Mouse (Mus musculus) C2C12 (cell line): ENCODE results near the gene Pdzd2. TPM values are rescaled to one million over a fixed set of nuclear protein-coding genes. Genes with fewer than 3 reads are reported as not detected.

Experiments
- H3K27me3 ChIP-seq: one replicate; pipeline ENCODE4 v1.6.1; 2011; ENCODE audit not compliant: control insufficient read depth, insufficient read depth, insufficient read length
- H3K36me3 ChIP-seq: one replicate; pipeline ENCODE4 v1.6.1; 2011; ENCODE audit not compliant: control insufficient read depth, insufficient read depth
- H3K4me3 ChIP-seq: one replicate; pipeline ENCODE4 v1.5.1; 2011; ENCODE audit warnings: mild to moderate bottlenecking, control low read depth; ENCODE audit not compliant: poor library complexity, insufficient read depth, severe bottlenecking
- H3K79me2 ChIP-seq: one replicate; pipeline ENCODE4 v1.6.1; 2011; ENCODE audit not compliant: control insufficient read depth, insufficient read depth
- H3K79me3 ChIP-seq: one replicate; pipeline ENCODE4 v1.6.1; 2011; ENCODE audit warnings: low read depth, control low read depth
- H3ac ChIP-seq: one replicate; pipeline ENCODE3; 2011; ENCODE audit warnings: low read depth; ENCODE audit not compliant: control insufficient read depth, insufficient read length
- CEBPB ChIP-seq: IDR thresholded peaks from one replicate; pipeline ENCODE4 v1.6.1; 2011; ENCODE audit warnings: low read depth, mild to moderate bottlenecking, control low read depth, moderate library complexity
- CTCF ChIP-seq: IDR thresholded peaks from one replicate; pipeline ENCODE4 v1.5.1; 2011; ENCODE audit not compliant: control insufficient read depth, insufficient read depth, insufficient read length
- FOSL1 ChIP-seq: IDR thresholded peaks from one replicate; pipeline ENCODE4 v1.8.0; 2011; ENCODE audit warnings: mild to moderate bottlenecking, low read length; ENCODE audit not compliant: poor library complexity, insufficient read depth, severe bottlenecking
- MAX ChIP-seq: IDR thresholded peaks from one replicate; pipeline ENCODE4 v1.6.1; 2011; ENCODE audit warnings: mild to moderate bottlenecking, control low read depth
- MYOD1 ChIP-seq: IDR thresholded peaks from one replicate; pipeline ENCODE4 v1.6.1; 2011; ENCODE audit warnings: low read depth; ENCODE audit not compliant: control insufficient read depth, insufficient read length
- MYOG ChIP-seq: IDR thresholded peaks from one replicate; pipeline ENCODE4 v1.6.1; 2011; ENCODE audit not compliant: control insufficient read depth, insufficient read length; ENCODE audit errors: extremely low read depth
- USF1 ChIP-seq: IDR thresholded peaks from one replicate; pipeline ENCODE4 v1.6.1; 2011; ENCODE audit warnings: low read depth, mild to moderate bottlenecking, control low read depth, moderate library complexity
- polyA plus RNA-seq: library from polyadenylated mRNA; unstranded; fragments of >200 nt; fragmentation: generic; extraction: Trizol; gene quantifications from one replicate; pipeline ENCODE4 v1.2.1, GENCODE M21; 2012; ENCODE audit warnings: missing spikeins

Pdzd2 gene
- polyA plus RNA-seq, 1 experiment: 0.01 TPM

DNA sequence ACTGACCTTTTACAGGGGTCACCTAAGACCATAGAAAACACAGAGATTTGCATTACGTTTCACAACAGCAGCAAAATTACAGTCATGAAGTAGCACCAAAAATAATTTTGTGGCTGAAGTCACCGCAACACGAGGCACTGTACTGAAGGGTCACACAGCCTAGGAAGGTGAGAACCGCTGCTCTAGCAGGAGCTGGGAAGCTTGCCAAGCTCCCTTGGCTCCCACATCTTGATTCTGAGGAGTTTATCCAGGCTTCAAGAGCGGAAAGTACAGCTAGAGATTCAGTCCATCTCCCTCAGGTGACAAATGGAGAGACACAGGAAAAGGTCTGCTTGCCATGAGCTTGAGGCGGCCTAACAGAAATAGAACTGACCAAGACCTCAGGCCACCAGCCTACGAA, 216.9 kb downstream of the Pdzd2 start:
- TF ChIP-seq FOSL1 (no peak), CTCF (no peak), CEBPB (no peak), USF1 (no peak), MYOG (no peak), MYOD1 (no peak), MAX (no peak)

DNA sequence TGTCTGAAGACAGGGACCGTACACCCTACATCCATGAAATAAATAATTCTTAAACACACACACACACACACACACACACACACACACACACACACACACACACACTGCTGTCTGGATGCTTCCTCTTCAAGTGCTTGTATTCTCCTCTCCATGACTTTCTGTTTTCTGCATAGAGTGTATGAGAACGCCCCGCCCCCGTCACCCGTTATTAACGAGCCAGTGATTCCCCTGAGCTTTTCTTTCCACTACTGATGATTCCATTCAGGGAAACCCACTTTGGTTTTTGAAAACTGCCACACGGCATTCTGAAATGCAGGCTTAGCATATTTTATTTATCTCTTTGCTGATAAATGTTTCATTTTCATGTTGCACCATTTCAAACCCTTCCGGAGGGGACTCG, 219.4 kb downstream of the Pdzd2 start:
- TF ChIP-seq USF1 (no peak), MAX (no peak), CTCF (no peak), MYOG (no peak), CEBPB (no peak), MYOD1 (no peak), FOSL1 (no peak)
- H3K4me3 ChIP-seq: no peak overlapping the region
- no peaks in the 10 kb centered on the region for H3K36me3 ChIP-seq
- no peaks in the 10 kb centered on the region for H3K79me3 ChIP-seq
- H3ac ChIP-seq: no peak overlapping the region
- no peaks in the 10 kb centered on the region for H3K79me2 ChIP-seq
- H3K27me3 ChIP-seq: no peaks in the 10 kb centered on the region

More for the DNA sequence above, 216.9 kb downstream of the Pdzd2 start:
- no peak overlapping the region for H3ac ChIP-seq
- H3K79me2 ChIP-seq: no peaks in the 10 kb centered on the region
- H3K79me3 ChIP-seq: no peaks in the 10 kb centered on the region
- H3K36me3 ChIP-seq: no peaks in the 10 kb centered on the region
- H3K4me3 ChIP-seq: no peak overlapping the region
- no peaks in the 10 kb centered on the region for H3K27me3 ChIP-seq

DNA sequence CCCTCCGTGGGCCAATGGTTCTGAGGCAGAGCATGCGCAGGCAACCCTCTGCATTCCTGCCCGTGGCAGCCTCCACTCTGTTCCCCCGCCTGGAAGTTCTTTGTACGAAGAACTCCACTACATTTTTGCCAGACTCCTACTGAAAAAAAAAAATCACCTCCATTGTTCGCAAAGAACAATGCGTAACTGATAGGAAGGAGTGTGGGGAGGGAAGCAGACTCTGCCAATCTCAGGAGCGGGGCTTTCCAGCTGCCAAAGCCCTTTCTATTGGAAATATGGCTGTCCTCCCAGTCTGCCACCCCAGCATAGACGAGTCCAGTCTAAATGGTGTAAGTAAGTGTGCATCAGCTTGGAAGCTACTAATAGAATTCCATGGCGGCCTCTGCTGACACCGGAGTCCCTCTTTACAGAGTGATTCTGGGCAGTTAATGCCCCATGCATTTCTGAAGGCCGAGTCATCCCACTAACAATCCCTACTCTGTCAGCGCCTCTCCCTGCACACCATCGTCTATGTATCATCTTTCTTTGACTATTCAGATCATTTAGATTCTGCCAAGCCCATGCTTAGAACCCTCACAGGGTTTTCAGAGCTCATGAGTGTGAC, 221.3 kb downstream of the Pdzd2 start:
- Histone ChIP-seq H3K4me3 (no peak overlapping the region), H3K27me3 (no peaks in the 10 kb centered on the region), H3K36me3 (no peaks in the 10 kb centered on the region), H3ac (no peak overlapping the region), H3K79me3 (no peaks in the 10 kb centered on the region), H3K79me2 (no peaks in the 10 kb centered on the region)
- TF ChIP-seq CEBPB: no peak
- no peak for TF ChIP-seq USF1
- no peak for TF ChIP-seq MYOD1

DNA sequence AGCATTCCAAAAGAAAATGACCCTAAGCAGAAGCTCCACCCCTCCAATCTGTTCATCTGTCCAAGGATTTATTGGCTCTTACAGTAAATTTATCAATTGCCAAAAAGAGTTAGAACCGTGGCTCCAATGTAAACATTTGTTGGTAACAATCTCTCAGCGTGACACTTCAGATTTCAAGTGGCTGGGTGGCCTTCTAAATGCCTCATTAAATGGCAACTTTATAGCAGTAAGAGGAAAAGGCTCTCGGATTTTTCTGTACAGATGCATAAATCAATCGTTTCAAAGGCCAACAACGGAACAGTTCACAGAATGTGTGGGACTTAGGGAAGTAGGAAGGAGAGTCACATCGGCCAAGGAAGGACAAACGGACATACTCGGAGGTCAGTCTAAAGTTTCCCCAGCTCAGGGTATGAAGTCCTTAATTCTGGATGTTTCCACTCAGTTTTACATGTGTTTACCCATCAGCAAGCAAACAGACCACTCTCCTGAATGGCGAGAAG, 222.4 kb downstream of the Pdzd2 start:
- no peaks in the 10 kb centered on the region for H3K79me3 ChIP-seq
- no peaks in the 10 kb centered on the region for H3K36me3 ChIP-seq
- H3ac ChIP-seq: no peak overlapping the region
- no peak for TF ChIP-seq MAX
- no peak for TF ChIP-seq MYOD1
- no peak for TF ChIP-seq USF1
- TF ChIP-seq CTCF: no peak
- no peak for TF ChIP-seq CEBPB
- TF ChIP-seq FOSL1: no peak
- no peak for TF ChIP-seq MYOG
- H3K27me3 ChIP-seq: no peaks in the 10 kb centered on the region
- H3K79me2 ChIP-seq: no peaks in the 10 kb centered on the region
- no peak overlapping the region for H3K4me3 ChIP-seq

DNA sequence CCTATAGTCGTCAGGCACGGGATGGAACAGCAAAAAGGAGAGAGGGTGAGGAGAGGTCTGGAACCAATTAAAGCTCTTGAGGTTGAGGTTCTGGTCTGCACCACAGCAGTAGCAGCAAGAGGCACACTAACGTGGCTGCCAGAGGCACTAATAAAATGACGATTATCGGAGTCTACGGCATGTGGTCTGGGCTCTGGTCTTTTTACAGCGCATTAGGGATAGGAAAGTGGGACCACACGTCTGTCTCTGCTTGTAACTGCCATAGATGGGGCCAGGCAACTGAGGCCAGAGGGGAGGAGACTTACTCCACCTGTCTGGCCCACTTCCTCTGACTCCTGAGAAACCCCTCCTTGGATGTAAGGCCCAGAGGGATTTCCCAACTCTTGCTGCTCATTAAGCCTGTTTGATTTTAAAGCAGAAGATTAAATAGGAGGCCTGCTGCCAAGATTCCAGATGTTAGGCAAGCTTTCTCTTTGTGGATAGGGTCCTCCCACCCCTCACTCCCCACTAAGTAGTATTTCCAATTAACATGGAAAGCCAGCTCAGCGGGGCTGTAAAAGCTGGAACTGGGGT, 224.4 kb downstream of the Pdzd2 start:
- Histone ChIP-seq H3ac (no peak overlapping the region), H3K79me3 (no peaks in the 10 kb centered on the region), H3K79me2 (no peaks in the 10 kb centered on the region), H3K4me3 (no peak overlapping the region), H3K27me3 (no peaks in the 10 kb centered on the region), H3K36me3 (no peaks in the 10 kb centered on the region)
- TF ChIP-seq MYOD1 (no peak), FOSL1 (no peak), CEBPB (no peak), CTCF (no peak), MYOG (no peak), USF1 (no peak), MAX (no peak)

DNA sequence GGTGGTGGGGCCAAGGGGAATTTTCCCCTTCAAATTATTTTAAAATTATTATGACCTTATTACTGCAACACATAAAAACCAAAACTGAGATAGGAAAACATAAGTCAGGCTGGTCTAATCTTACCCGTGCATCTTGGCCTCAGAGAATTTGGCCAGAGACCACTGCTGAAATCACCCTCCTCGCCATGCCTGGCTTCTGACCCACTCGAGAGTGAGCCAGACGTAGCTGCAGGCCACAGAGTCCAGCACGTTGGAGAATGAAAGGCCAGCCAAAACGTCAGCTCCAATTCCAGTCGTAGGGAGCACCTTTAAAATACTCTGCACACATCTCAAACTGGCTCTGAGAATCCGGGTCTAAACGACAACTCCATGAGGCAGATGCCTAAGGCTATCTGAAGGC, 226.2 kb downstream of the Pdzd2 start:
- no peaks in the 10 kb centered on the region for H3K79me2 ChIP-seq
- TF ChIP-seq MYOG (no peak), CEBPB (no peak), MYOD1 (no peak), FOSL1 (no peak), USF1 (no peak), CTCF (no peak), MAX (no peak)

More for the DNA sequence above, 226.2 kb downstream of the Pdzd2 start:
- H3ac ChIP-seq: no peak overlapping the region
- H3K36me3 ChIP-seq: no peaks in the 10 kb centered on the region
- no peaks in the 10 kb centered on the region for H3K79me3 ChIP-seq
- H3K27me3 ChIP-seq: no peaks in the 10 kb centered on the region
- H3K4me3 ChIP-seq: no peak overlapping the region
